Mouse (Mus musculus) forebrain, embryonic 14.5 days (tissue): ENCODE measurements around the gene Swap70. TPM values are rescaled to one million over a fixed set of nuclear protein-coding genes. Genes with fewer than 3 reads are reported as not detected.
A peak's percentile ranks its signal among the peaks of the same experiment; 100 is the strongest.

Experiments
- ATAC-seq: fragments of 200-750 bp; cut with Nextera tagmentation; 2 replicates; pipeline ENCODE4 v1.8.0; 2017; ENCODE audit warnings: mild to moderate bottlenecking, moderate library complexity
- DNase-seq: peaks from one replicate; pipeline ENCODE4 v3.0.0-alpha.2; 2015; ENCODE audit warnings: low spot score
- H3K27ac ChIP-seq: fragments of 300-500 bp; sonication (generic); 2 replicates; pipeline ENCODE4 v1.5.1; 2014; ENCODE audit warnings: low read depth, mild to moderate bottlenecking, control low read depth, low read length, moderate library complexity
- H3K27me3 ChIP-seq: fragments of 300-500 bp; sonication (generic); replicated peaks from 2 replicates; pipeline ENCODE4 v1.6.1; 2014; ENCODE audit warnings: low read length, control low read depth, mixed read lengths; ENCODE audit not compliant: control insufficient read depth, insufficient read depth
- H3K36me3 ChIP-seq: fragments of 300-500 bp; sonication (generic); 2 replicates; pipeline ENCODE4 v1.6.1; 2014; ENCODE audit warnings: low read length, control low read depth; ENCODE audit not compliant: control insufficient read depth, insufficient read depth
- H3K4me1 ChIP-seq: fragments of 300-500 bp; sonication (generic); 2 replicates; pipeline ENCODE4 v1.6.1; 2014; ENCODE audit warnings: antibody characterized with exemption, low read length, control low read depth; ENCODE audit not compliant: control insufficient read depth, insufficient read depth
- H3K4me2 ChIP-seq: fragments of 300-500 bp; sonication (generic); 2 replicates; pipeline ENCODE4 v1.6.1; 2014; ENCODE audit warnings: mild to moderate bottlenecking, control low read depth, low read length
- H3K4me3 ChIP-seq: fragments of 300-500 bp; sonication (generic); 2 replicates; pipeline ENCODE4 v1.5.1; 2014; ENCODE audit warnings: low read depth, low read length, control low read depth
- H3K9ac ChIP-seq: fragments of 300-500 bp; sonication (generic); 2 replicates; pipeline ENCODE4 v1.6.1; 2014; ENCODE audit warnings: mild to moderate bottlenecking, low read length, control low read depth, moderate library complexity
- H3K9me3 ChIP-seq: fragments of 300-500 bp; sonication (generic); replicated peaks from 2 replicates; pipeline ENCODE4 v1.6.1; 2016; ENCODE audit warnings: low read length, control low read depth, mixed read lengths; ENCODE audit not compliant: control insufficient read depth
- WGBS: fragments of 180-500 bp; shearing (Covaris S2); extraction: QIAGEN DNeasy Blood & Tissue Kit; methylation state at CpG from one replicate; pipeline ENCODE4 v1.1.7; 2014; 5-methylcytosine and 5-hydroxymethylcytosine counted together
- polyA plus RNA-seq: library from polyadenylated mRNA; unstranded; fragments of >200 nt; fragmentation: Nextera tagmentation; extraction: Ambion mirVana; gene quantifications from 2 replicates; pipeline ENCODE4 v1.2.1, GENCODE M21; 2014

The Swap70 gene
- polyA plus RNA-seq, 1 experiment from 2014 or later = 8.6 TPM

DNA sequence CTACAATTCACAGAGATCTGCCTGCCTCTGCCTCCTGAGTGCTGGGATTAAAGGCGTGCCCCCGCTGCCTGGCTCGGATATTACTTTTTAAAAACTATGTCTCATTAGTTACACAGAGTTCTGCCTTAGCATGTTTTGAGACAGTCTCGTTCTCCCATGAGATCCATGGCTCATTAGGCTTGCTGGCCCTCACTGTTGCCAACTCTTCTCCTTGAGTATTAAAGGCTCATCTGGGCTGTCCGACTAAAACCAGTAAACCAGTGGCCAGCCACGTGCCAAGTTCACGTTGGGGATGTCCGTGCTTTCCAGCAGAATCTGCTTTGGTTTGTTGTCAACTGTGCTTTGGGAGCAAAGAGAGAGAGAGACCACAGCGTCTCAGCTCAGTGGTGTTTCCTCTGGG, 25.0 kb downstream of the Swap70 start:
- DNase-seq = no peak
- Histone ChIP-seq H3K4me1 (no peaks in the 10 kb centered on the region), H3K36me3 (no peaks in the 10 kb centered on the region), H3K4me3 (no peak overlapping the region), H3K27me3 (no peaks in the 10 kb centered on the region), H3K9me3 (no peaks in the 10 kb centered on the region), H3K9ac (no peak overlapping the region), H3K27ac (no peak overlapping the region), H3K4me2 (no peak overlapping the region)
- 89% methylated on average over 9 of the region's 9 CpGs for WGBS
- ATAC-seq = no peak

DNA sequence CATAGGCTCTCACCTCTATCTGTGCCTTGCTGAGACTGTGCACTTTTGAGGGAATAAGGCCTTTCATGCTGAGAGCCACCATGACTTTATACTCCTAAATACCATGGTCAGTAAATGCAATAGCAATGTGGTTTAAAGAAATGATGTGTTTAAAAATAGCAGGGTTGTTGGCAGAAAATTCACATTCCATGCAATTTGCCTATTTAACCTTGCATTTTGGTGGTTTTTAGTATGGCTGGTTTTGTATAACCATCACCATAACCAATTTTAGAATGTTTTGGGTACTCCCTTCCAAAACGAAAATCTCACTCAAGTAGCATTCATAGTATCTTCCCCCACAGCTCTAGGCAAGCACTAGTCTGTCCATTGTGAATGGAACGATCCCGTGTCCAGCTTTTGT, 26.3 kb downstream of the Swap70 start:
- ATAC-seq = no peak
- H3K9ac ChIP-seq = no peak overlapping the region
- whole genome bisulfite sequencing = 91% methylated on average over 3 of the region's 3 CpGs

DNA sequence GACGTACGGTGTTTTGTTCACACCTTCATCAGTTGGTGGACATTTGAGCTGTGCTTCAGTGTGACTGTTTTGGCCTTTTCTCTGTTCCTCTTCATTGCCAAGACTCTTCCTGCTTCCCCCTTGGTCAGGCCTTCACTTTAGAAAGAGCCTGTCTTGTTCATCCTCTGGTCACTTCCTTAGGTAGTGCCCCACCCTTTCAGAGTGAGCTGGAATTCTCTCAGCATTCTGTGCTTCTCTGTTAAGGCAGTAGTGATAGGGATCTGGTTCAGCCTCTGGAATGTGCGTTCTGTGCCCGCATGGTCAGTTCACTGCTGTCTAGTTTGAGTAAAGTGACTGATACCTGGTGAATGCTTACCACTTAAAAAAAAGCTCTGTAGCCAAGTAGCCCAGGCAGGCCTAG, 27.2 kb downstream of the Swap70 start:
- 96% methylated on average over 4 of the region's 4 CpGs for WGBS
- DNase-seq (no peak), ATAC-seq (no peak)
- no peak overlapping the region for H3K4me2 ChIP-seq
- no peak overlapping the region for H3K4me3 ChIP-seq
- H3K9me3 ChIP-seq = no peaks in the 10 kb centered on the region
- H3K27ac ChIP-seq = no peak overlapping the region
- no peaks in the 10 kb centered on the region for H3K4me1 ChIP-seq
- H3K9ac ChIP-seq = no peak overlapping the region
- no peaks in the 10 kb centered on the region for H3K27me3 ChIP-seq
- H3K36me3 ChIP-seq = no peaks in the 10 kb centered on the region

More for the DNA sequence above, 26.3 kb downstream of the Swap70 start:
- no peaks in the 10 kb centered on the region for H3K36me3 ChIP-seq
- H3K4me3 ChIP-seq = no peak overlapping the region
- DNase-seq = no peak
- H3K4me2 ChIP-seq = no peak overlapping the region
- H3K27me3 ChIP-seq = no peaks in the 10 kb centered on the region
- H3K9me3 ChIP-seq = no peaks in the 10 kb centered on the region
- H3K4me1 ChIP-seq = no peaks in the 10 kb centered on the region
- no peak overlapping the region for H3K27ac ChIP-seq

DNA sequence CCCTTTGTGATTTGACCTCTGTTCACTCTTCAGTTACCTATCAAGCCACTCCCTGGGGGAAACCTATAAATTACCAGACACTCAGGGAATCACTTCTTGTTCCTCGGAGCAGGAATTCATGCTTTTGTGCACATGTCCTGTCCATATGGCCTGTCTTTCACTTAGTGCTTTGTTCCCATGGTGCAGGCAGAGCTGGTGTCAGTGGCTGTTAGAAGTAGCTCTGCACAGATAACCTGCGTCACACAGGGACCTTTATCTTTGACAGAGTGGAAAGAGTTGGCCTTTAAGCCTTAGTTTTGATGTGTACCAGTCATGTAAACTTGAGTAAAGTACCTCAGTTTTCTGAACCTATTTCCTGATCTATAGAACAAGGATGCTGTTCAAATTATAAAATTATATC, 32.4 kb downstream of the Swap70 start:
- 71% methylated on average over 2 of the region's 2 CpGs for WGBS
- ATAC-seq = no peak

DNA sequence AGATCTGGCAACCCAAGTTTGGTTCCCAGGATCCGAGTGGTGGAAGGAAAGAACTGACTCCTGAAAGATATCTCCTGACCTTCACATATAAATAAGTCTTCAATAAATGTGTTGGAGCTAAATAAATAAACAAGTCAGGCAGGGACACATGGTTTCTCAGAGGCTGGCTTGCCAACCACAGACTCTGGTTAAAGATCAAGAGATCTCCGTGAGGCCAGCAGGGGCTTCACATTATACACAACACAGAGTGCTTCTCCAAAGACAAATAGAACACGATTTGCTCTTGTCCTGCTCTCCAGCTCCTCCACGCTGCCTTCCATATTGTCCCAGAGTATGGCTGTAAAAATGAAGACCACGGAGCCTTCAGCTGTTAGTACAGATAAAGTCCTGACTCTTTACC, 32.9 kb downstream of the Swap70 start:
- 90% methylated on average over 5 of the region's 5 CpGs for WGBS
- H3K27ac ChIP-seq = no peak overlapping the region
- H3K9ac ChIP-seq = no peak overlapping the region
- H3K36me3 ChIP-seq = no peaks in the 10 kb centered on the region
- no peaks in the 10 kb centered on the region for H3K4me1 ChIP-seq
- H3K4me3 ChIP-seq = no peak overlapping the region
- no peak for ATAC-seq
- no peak overlapping the region for H3K4me2 ChIP-seq
- no peak for DNase-seq
- H3K9me3 ChIP-seq = no peaks in the 10 kb centered on the region
- no peaks in the 10 kb centered on the region for H3K27me3 ChIP-seq

More for the DNA sequence above, 32.4 kb downstream of the Swap70 start:
- Histone ChIP-seq H3K9ac (no peak overlapping the region), H3K27ac (no peak overlapping the region), H3K9me3 (no peaks in the 10 kb centered on the region), H3K27me3 (no peaks in the 10 kb centered on the region), H3K4me2 (no peak overlapping the region), H3K36me3 (no peaks in the 10 kb centered on the region), H3K4me1 (no peaks in the 10 kb centered on the region), H3K4me3 (no peak overlapping the region)
- DNase-seq = no peak

DNA sequence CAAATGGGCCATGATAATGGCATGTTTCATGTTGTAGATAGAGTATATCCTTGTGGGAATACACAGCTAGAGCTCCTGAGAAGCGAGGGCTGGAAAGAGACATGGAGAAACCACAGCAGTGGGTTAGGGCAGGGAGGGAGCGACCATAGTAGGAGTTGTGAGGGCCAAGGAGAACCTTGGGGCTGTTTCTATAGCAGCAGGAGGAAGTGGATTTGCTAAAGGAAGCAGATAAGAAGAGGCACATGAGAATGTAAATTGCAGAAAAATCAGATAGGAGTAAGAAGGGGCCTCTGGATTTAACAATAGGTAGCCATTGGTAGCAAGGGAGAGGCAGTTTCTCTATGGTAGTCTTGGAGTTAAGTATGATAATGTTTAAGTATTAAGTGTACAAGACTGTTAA, 35.5 kb downstream of the Swap70 start:
- no peaks in the 10 kb centered on the region for H3K27me3 ChIP-seq
- H3K9ac ChIP-seq = no peak overlapping the region
- DNase-seq (no peak), ATAC-seq (no peak)
- no peaks in the 10 kb centered on the region for H3K4me1 ChIP-seq
- H3K9me3 ChIP-seq = no peaks in the 10 kb centered on the region
- H3K4me3 ChIP-seq = no peak overlapping the region
- H3K4me2 ChIP-seq = no peak overlapping the region
- no peaks in the 10 kb centered on the region for H3K36me3 ChIP-seq
- no peak overlapping the region for H3K27ac ChIP-seq
- WGBS = 90% methylated on average over 2 of the region's 2 CpGs

DNA sequence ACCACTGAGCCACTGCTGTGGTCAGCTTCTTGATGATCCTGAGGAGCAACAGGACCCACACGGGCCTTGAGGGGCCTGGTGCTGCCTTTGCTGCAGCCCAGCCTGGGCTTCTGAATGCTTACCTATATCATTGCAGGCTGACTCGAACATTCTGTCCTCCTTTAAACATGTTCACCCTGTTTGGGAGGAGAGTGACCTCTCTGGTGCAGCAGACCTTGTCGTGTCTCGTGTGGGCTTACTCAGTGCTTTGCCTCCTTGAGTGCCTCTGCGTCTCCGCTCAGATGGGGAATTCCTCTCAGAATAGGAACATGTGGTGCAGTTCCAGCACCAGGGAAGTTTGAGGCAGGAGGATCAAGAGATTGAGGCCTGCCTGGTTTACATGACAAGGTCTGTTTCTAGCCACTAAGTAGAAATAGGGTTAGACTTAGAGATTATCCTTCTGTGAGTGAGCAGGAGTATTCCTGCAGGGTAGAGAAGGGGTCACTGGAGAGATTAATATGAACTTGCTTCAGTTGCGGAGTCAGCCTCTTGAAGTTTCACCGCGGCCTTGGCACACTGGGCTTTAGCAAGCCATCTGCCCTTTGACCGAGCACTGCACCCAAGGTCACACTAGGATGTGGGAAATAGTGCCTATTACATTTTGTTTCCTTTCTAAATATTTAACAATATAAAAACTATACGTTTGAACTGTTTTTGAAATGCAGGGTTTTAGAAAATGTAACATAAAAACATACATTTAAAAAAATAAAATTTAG, 36.9 kb downstream of the Swap70 start:
- Histone ChIP-seq H3K4me3 (no peak overlapping the region), H3K4me2 (no peak overlapping the region), H3K4me1 (no peaks in the 10 kb centered on the region), H3K27ac (no peak overlapping the region), H3K27me3 (no peaks in the 10 kb centered on the region), H3K9ac (no peak overlapping the region), H3K36me3 (no peaks in the 10 kb centered on the region), H3K9me3 (no peaks in the 10 kb centered on the region)
- ATAC-seq = no peak
- DNase-seq = no peak
- WGBS = 88% methylated on average over 11 of the region's 11 CpGs

DNA sequence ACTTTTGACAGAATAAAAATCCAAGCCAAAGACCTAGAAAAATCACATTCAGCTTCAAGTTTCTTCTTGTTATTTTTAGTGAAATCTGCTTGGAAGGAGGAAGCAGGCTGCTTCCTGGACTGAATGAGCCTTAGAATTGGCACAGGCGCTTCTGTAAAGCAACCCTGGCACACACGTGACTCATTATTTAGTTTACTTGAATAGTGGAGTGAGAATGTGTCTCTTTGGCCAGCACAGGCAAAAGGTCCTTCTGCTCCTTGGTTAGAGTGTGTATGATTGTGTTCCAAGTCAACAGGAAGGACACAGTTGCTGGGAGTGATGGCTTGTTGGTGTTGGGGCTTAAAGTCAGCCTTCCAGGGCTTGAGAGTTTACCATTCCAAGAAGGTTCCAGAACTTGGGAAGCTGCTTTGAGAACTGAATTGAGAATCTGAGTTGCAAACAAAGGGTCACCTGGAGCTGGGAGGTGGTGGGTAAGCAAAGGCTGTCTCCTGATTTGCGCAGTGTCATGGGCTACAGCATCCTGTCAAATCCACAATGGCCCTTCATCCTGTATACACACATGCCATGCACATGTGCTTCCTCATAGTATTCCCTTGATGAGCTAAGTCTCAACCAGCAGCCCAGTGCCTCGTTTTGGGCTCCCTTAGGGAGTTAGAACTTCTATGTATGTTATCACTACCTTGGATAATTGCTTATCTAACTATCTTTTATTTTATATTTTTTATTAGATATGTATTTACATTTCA, 38.6 kb downstream of the Swap70 start:
- no peak overlapping the region for H3K4me2 ChIP-seq
- ATAC-seq (no peak), DNase-seq (peak; percentile 41)
- H3K9ac ChIP-seq = no peak overlapping the region
- H3K27ac ChIP-seq = no peak overlapping the region
- H3K27me3 ChIP-seq = no peaks in the 10 kb centered on the region
- no peaks in the 10 kb centered on the region for H3K36me3 ChIP-seq
- WGBS = 82% methylated on average over 4 of the region's 4 CpGs
- H3K9me3 ChIP-seq = no peaks in the 10 kb centered on the region
- no peaks in the 10 kb centered on the region for H3K4me1 ChIP-seq
- no peak overlapping the region for H3K4me3 ChIP-seq

DNA sequence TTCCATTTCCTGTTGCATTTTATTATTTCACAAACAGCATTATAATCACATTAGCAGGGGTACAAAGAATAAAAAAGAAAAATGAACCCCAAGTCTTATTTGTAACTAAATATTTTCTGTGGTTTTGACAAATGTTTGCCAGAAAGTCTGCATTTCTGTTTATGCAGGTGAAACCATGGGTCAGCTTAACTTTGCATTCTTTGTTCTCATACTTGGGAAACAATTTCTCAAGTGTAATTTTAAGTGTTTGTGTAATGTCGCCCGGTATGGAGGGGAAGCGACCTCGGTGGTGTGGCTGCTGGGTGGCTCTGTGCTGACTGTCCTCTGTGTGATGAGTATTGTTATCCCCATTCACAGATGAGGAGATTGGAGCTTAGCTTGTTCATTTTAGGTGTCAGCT, 40.3 kb downstream of the Swap70 start:
- H3K9ac ChIP-seq = no peak overlapping the region
- no peaks in the 10 kb centered on the region for H3K4me1 ChIP-seq
- no peaks in the 10 kb centered on the region for H3K27me3 ChIP-seq
- no peak overlapping the region for H3K4me2 ChIP-seq
- H3K9me3 ChIP-seq = no peaks in the 10 kb centered on the region
- WGBS = 89% methylated on average over 4 of the region's 4 CpGs
- ATAC-seq = no peak
- no peak overlapping the region for H3K27ac ChIP-seq
- no peak overlapping the region for H3K4me3 ChIP-seq
- H3K36me3 ChIP-seq = no peaks in the 10 kb centered on the region
- no peak for DNase-seq
